Mouse (Mus musculus) heart, adult 10 weeks (tissue): ENCODE data around the gene 2010300C02Rik. TPM values are rescaled to one million over a fixed set of nuclear protein-coding genes. Genes with fewer than 3 reads are reported as not detected.

Experiments used
- polyA plus RNA-seq: library from polyadenylated mRNA; stranded (reverse); fragments of 350-450 nt; fragmentation: Illumina TruSeq; extraction: RNeasy Lipid Tissue Mini Kit (QIAGEN cat#74804); gene quantifications from one replicate; pipeline ENCODE4 v1.2.3, GENCODE M21; 2014; ENCODE audit warnings: low read depth, low replicate concordance

2010300C02Rik gene
- polyA plus RNA-seq, result 1.2 TPM

DNA sequence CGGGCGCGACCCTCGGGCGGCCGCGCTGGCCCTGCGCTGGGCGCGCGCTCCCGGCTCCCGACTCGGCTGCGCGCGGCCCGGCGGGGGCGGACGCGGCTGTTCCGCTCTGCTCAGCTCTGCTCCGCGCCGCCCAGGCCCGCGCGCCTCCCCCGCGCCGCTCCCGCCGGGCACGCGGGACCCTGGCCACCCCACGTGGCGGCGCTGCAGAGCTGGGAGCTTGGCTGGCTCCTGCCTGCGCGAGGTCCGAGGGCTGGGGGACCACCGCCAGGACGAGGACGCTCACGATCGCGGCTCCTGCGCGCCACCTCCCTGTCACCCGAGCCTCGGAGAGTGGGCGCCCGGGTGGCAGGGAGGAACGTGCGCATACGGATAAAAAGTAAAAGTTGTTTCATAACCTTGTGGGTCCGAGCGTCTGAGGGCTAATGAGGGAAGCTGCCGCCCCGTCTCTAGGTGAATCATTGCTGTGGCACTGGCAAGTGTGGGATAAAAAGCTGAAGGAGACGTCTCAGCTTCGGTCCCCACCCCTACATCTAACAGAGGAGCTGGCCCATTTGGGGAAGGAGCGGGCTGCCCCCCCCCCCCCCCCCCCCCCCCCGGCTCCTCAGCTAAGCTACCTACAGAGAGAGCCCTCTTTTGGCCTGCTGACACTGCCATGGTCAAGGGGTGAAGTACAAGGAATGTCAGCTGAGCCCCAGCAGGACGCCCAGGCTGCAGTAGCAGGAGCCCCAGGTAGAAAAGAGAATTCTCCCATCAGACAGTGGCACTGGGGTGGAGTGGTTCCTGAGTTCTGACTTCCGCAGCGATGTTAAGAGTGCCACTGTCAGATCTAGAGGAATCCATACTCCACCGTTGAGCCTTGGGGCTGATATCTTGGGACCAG is at the start of gene 2010300C02Rik:
2010300C02Rik (minus strand) TSS at position 325 of the 880 bp plus-strand sequence.

Other genes starting within 250 kb of the 2010300C02Rik start
- 5.8 TPM for gene Mgat4a, start 179.1 kb downstream of the 2010300C02Rik start, polyA plus RNA-seq
- gene Tsga10, start 146.3 kb upstream of the 2010300C02Rik start, polyA plus RNA-seq, result 4.7 TPM
- gene Lipt1, start 151.7 kb upstream of the 2010300C02Rik start, polyA plus RNA-seq, result 13.4 TPM
- gene Mitd1, start 170.3 kb upstream of the 2010300C02Rik start, polyA plus RNA-seq, result 6.7 TPM
- 407 TPM for gene Mrpl30, start 170.4 kb upstream of the 2010300C02Rik start, polyA plus RNA-seq
- not detected for gene Lyg2, start 196.4 kb upstream of the 2010300C02Rik start, polyA plus RNA-seq
- not detected for gene Lyg1, start 237.7 kb upstream of the 2010300C02Rik start, polyA plus RNA-seq